Mouse (Mus musculus) cerebellum, adult 18-20 months (tissue): Measurements from ENCODE around the gene Dkk2.
"Not testable (repeated sequence)": the region's sequence is repeated elsewhere in the genome, so short reads cannot be mapped to it uniquely, and the experiment has no call there.

ENCODE experiments used
- DNase-seq, 2 experiments: peaks; one replicate each; pipeline ENCODE4 v3.0.0; 2021

Dkk2 gene

DNA sequence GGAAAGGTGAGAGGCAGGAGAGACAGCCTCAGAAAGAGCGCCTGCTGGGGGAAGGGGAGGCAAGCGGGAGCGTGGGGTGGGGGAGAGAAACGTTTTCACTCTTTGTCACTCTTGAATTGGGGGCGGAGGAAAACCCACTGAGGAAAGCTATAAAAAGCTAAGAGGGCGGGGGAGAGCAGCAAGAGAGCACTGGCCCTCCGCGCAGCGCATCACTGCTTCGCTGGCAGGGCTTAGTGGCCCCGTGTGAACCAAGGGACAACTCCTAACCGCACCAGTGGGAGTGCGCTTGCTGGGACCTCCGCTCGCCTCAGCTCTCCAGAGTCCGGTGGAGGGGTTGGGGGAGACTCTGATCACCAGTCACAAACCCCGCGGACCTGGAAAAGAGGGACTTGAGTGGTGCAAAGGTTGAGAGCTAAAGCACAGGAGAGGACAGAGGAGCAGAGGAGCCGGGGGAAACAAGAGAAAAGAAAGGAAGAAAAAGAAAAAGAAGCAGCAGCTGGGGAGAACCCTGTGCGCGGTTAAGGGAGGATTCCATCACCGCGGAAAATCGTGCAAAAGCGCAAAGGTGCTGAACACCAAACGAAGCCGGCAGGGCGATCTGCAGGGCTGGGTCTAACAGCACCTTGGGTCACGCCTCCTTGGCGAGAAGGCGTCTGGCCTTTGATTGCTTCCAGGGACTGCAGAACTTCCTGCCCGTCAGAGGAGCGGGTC is at the start of gene Dkk2:
Gene Dkk2 (plus strand): TSS at position 181 of the 711 bp plus-strand sequence.
- no peak for DNase-seq

DNA sequence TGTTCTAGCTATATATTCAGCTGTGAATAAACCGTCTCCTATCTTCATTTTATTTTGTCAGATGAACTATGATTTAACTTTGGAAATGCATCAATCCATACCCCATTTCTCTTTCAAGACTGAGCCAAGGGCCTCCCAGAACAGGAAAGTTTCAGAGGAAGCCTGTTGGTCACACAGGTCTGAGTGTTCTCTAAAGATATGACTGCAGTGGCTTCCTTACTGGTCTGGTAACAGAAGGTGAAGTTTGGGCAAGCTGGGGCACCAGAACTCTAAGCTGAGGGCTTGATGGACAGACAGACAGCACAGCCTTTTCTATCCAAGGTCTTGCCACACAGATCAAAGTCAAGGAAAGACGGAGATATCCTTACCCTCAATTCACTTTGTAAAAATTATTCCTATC is 48.4 kb upstream of the Dkk2 start:
- DNase-seq, result no peak

DNA sequence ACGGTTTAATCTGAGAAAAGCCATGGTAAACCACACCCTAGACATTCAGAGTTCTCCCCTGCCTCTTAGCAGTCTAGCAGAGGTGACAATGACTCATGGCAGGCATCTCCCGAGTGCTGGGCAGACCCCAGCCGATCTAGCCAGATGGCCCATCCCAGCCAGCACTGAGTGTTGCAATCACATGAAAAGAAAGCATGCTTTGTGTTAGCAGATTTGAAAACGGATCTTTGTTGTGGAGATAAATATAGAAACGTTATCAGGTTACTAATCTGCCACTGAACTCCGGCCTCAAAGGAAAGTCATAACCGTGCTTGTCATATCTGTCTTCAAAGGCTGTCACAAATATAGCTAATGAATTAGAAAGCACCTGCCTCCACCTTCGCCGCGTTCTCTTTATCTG is 47.4 kb upstream of the Dkk2 start:
- DNase-seq, result no peak

DNA sequence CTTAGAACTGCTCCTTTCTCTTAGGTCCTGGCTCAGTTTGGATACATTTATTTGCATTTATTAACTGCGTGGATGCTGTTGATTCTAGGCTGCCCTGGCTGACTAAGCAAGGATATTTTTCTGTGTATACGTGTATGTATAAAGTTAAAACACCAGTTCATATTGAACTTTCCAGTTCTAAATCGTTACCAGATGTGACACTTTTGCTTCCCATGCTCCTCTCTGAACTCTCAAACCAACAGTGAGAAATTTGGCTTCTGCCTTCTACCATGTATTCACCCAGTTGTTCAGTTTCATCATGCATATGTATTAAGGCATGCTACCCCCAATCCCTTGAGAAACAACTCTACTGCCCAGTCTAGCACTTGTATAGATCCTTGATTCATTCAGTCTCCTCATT is 45.0 kb upstream of the Dkk2 start:
- DNase-seq, result no peak

DNA sequence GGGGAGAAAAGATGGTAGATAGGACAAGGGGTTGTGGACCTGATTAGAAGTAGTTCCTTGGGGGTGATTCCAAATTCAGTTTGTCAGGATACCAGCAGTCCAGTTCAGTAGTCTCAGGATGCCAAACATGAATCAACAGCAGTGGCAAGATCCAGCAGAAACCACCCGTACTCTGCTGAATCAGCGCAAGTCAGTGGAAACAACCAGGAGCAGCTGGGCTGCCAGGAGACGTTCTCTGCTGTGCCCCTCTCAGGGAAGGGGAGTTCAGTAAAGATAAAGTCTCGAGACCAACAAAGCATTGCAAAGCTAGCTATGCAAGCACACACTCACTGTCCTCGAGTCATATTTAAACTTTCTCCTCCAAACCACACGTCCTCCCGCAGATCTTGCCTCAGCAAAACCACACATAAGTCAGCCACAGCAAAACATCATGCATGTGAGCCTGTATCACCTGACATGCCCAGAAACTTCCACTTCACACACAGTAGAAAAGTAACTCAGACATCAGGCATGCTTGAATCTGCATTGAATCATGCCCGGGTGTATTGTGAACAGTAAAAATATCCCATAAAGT is 34.1 kb upstream of the Dkk2 start:
- no peak for DNase-seq

DNA sequence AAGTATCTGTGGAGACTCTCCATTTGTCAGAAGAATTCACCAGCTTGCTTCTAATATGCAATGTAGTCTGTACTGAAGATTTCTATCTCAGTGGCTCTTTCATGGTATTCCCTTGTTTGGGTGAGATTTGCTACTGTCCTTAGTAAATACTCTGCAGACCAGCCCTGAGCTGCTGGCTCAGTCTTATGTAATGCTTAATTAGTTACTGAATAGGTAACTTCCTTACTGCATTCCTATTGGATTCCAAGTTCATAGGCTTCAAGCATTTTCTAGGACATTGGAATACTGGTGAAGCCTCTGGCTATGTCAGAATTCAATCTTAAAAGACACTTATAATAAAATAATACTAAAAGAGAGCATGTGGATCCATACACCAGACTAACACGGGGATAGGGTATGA is 22.3 kb upstream of the Dkk2 start:
- DNase-seq, result not testable (repeated sequence)

DNA sequence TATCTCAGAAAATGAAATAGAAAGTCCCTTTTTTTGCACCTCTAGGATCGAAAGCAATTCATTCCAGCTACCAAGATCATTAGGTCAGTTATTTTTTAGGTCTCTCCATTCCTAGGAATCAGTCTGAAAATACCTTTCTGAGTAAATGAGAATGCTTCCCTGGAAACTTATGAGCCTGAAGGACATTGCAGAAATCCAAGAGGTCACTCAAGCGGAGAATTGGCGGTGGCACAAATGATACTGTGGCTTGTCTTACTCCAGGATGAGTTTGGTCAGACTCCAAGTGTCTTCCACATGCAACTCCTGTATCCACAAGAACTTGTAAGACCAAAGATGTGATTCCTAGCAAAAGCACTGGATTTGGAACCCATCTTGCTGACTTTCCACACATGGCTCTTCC is 21.7 kb upstream of the Dkk2 start:
- no peak for DNase-seq

DNA sequence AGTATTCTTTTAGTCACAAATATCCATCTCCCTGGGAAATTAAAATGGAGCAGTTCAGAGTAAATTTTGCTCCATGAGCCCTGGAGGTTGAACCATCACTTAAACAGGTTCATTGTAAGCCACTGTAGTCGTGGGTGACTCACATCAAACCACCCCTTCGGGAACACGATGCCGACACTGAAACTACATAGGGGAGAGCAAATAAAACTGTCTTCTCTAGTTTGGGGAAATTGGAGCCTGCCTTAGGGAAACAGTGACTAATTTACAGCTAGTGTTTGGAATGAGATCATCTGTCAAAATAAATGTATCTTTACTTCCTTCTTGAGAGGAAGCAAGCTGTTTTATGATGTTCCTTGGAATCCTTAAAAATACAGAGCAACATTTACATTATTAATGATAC is 21.1 kb upstream of the Dkk2 start:
- no peak for DNase-seq

DNA sequence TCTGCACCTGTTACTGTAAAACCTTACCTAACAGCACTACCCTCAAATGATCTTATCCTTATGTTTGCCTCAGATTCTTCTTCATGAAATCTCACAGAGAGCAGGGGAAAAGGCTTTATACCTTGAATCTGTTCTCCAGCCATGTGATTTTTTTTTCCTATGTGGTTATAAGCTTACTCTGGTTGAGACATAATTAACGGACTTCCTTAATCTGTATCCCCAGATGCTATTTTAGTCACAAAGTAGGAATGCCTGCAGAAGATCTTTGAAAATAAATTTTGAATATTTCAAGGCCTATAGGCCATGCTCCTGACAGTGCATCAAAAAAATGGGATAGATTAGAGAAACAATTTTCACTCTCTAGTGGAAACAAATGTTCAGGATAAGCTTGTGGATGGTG is 20.2 kb upstream of the Dkk2 start:
- no peak for DNase-seq

DNA sequence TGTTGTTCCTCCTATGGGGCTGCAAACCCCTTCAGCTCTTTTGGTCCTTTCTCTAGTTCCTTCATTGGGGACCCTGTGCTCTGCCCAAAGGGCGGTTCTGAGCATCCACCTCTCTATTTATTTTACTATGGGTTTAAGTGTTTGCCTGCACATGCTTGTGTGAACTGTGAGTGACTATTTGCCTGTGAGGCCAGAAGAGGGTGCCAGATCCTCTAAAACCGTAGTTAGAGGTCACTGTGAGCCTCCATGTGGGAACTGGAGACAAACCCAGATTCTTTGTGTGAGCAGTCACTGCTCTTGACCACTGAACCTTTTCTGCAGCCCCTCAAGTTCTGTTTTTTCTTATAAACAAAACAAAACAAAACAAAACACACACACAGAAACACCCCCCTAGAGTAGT is 14.1 kb upstream of the Dkk2 start:
- no peak for DNase-seq

DNA sequence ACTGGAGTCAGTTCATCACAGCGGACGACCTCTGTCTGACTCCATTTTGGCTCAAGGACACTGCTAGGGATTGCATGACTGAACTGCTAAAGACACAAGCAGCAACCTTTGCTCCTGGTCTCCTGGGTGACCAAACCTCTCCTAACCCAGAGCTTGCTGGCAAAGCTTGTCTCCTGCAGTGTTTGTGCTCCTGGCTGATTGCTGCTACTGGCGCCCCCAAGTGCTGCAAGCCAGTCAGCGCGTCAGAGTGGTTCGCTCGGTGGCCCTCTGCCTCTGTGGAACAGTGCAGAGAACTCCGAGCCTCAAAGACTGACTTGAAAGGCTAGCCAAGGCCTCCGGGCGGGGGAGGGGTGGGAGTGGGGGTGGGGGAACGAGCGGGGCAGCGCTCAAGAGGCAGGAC is 1.1 kb upstream of the Dkk2 start:
- DNase-seq, result peak; percentile 9 to 18

DNA sequence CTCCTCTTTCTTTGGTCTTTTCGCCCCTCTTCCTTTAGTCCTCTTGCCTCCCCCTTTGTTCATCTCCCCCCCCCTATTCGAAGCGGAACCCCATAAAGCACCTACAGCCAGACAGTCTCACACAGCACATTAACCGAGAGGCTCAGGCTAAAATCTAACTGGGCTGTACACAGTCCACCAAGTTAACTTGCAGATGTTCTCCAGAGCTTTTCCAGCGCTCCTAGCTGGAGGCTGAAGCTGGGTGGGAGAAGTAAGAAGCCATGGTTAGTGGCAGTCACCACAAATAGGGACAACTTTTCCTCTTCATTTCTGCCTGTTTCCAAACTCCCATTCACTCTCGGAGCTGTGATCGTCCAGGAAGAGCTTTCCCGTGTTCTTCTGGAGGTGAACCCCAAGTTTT is 412 bp upstream of the Dkk2 start:
- DNase-seq, result no peak

DNA sequence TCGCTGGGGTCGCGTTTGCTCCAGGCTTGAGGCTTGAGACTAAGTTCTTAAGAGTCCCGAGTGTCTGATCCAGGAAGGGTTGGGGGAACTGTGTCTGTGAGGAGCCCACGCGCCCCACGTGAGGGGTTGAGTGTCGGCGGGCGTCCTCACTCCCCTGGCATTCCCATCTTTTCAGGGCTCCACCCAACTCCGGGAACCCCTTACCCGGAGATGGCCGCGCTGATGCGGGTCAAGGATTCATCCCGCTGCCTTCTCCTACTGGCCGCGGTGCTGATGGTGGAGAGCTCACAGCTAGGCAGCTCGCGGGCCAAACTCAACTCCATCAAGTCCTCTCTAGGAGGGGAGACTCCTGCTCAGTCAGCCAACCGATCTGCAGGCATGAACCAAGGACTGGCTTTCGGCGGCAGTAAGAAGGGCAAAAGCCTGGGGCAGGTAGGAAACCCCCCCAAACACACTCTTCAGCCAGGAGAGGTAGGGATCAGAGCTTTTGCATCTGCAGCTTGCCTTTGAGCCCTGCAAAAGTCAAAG is 795 bp downstream of the Dkk2 start:
- DNase-seq, result no peak

DNA sequence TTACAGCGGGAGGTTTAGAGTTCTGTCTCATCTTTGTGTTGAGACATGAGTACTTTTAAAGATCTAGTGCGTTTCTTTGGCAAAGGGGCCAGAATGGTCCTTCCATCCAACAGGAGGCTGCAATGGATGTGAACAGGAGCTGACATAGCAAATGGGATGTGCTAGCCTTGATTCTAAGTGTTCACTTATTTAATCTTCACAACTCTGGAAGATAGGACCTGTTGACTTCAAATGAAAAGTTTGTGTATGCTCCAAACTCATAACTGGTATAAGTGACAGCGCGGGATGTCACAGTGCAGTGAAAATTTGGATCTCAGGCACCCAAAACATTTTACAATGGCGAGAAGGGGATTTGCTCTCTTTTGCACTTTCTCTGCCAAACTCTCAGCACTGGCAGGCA is 1.4 kb downstream of the Dkk2 start:
- DNase-seq, result no peak

DNA sequence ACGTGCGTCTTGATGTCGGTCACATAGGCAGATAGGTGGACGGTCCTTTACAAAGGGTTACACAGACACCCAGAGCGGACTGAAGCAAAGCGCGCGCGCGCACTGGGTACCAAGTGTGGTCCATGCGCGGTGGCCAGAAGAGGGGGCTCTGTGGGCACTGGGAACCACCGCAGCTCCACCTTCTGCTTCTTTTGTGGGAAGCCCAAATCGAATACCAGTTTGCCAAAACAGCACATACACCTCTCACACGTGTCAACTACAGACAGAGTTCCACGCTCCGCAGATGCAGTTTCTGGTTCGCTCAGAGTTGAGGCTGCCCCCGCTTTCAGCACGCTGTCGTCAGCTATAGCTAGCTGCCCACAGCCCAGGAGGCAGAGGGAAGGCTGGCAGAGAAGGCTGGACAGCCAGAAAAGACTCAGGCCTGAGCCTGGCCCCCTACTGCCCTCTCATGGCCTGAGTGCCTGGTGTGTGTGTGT is 2.0 kb downstream of the Dkk2 start:
- DNase-seq, result no peak

DNA sequence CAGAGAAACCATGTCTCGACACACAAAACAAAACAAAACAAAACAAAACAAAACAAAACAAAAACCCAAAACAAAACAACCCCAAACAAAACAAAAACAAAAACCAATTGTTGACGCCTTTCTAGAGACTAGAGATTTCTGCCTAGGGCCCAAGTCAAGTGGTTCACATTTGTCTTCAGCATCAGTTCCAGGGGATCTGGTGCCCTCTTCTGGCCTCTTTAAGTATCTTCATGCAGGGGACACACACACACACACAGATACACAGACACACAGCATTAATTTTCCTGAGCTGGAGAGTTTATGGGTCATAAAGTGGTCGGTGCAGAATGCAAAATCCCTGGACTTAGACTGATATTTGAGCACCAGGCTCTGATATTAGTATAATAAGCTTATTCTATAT is 7.9 kb downstream of the Dkk2 start:
- DNase-seq, result no peak

DNA sequence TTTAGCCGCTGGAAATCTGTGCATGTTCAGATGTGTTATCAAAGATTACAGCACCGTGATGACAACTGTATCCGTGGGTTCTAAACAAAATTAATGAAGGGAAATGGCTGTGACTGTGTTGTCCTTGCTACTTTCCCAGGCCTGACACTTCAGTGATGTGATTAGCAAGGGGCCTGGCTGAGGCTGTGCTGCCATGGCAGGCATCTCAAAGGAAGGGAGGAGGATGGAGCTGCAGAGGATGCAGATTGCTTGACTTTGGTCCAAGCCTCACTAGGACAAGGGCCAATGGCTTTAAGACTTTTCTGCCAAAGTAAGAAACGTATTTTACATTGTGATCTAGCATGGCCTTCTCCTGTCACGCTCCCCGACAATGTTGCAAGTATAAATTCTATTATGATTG is 11.2 kb downstream of the Dkk2 start:
- DNase-seq, result no peak

DNA sequence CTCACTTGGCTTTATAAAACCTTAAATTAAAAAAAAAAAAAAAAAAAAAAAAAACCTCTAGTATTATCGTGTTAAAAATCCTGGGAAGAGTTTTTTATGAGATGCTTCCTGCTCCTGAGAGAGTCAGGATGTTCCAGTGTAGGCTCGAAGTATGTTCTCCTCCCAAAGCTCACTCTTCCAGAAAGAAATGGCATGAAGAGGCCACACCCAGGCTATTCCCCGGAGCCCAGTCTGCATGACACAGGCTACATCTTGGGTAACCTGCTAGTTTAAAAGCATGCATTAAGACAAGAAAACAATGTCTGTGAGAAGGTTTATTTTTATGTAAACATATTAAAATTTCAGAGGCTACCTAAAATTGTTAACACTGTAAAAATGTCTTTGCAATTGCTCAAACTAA is 15.7 kb downstream of the Dkk2 start:
- DNase-seq, result no peak

DNA sequence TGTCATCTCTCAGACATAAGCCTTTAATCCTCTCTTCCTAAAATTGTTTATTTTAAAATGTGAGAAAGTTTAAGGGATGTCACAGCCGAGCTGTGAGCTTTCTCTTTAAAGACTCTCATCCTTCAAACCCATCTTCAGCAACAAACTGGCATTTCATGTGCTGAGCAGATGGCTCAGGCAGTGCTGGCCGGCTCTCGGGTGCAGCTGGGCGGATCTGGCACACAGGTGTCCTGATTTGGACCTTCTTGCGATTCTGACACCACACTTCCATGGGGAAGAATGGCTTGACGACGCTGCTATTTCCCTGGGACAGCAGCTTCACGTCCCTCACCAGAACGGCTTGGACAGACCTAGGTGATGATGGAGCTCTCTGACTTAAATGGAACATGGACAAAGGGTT is 17.9 kb downstream of the Dkk2 start:
- DNase-seq, result peak; percentile 56 to 59

DNA sequence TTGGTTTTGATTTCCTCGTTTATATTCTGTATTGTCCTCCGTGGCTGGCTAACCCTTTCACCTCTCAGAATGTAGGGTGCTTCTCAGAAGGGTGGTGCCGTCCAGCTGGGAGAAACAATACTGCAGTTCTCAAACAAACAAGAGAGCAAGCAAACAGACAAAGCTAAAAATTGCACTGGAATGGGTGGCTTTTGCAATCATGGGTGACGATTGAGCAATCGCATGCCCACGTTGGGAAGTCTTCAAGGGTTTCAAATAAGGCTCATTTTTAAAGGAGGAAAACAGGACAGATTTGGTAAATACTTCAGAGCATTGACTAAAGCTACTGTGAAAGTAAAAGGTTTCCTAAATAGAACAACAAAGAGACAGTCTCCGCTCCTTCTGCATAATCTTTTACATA is 18.4 kb downstream of the Dkk2 start:
- DNase-seq, result no peak

DNA sequence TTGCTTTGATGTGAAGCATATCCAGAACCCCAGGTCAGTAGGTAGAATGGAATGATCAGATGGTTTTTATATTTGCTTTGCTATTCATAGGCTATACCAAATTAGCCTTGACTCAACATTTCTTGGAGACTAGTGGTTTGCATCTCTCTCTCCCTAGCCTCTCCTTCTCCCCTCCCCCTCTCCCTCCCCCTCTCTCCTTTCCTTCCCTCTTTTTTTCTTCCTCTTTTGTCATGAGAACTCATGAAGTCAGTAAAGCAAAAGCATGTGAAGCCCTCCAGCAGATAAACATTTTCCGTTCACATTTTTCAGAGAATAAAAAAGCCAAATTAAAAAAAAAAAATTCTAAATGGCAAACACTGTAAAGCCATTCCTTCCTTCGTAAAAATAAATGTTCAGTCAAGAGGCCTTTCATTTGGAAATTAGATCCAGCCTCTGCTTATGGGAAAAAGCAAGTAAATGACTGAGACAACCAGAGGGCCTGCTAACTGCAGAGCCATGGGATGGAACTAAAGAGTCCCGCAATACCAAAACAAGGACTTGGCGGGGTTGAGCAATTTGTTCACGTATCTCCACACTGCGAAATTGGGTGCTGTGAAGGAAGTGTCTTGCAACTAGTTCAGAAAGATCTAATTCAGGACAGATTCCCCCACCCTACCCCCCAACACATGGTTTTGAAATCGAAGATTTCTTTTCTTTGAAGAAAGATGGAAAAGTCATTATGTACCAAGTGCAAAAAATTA is 30.9 kb downstream of the Dkk2 start:
- DNase-seq, result no peak

DNA sequence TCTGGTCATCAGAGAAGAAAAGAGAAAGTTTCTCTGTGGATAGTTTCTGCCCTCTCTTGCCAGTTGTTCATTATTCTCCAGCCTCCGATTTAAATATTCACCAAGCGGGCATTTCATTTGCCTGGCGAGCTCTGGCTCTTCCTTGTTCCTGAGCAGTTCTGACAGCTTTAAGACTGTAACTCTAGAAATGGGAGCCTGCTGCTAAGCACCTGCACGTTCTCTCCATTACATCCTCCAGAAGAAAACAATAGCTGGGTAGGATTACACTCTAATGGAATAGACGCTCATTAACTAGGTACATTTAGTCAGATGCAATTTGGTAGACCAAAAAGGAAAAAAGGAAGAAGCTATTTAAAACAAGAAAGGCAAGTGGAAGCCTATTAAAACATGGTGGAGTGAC is 36.3 kb downstream of the Dkk2 start:
- DNase-seq, result no peak

DNA sequence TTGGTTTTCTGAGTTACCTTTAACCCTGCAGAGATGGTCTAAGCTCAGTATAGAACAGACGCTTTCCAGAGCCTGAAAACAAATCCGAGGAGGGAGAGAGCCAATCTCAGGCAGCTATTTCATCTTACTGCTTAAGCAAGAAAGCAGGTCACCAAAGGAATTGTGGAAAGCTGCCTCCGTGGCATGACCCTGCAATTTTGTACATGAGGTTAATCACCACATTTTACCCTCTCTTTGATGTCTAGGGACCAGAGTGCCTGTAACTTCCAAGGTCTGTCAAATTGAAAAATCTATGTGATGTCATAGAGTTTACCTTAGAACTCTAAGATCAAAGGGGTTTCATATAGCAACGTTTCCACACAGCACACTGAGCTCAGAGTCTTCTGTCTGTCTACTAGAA is 37.5 kb downstream of the Dkk2 start:
- DNase-seq, result no peak

DNA sequence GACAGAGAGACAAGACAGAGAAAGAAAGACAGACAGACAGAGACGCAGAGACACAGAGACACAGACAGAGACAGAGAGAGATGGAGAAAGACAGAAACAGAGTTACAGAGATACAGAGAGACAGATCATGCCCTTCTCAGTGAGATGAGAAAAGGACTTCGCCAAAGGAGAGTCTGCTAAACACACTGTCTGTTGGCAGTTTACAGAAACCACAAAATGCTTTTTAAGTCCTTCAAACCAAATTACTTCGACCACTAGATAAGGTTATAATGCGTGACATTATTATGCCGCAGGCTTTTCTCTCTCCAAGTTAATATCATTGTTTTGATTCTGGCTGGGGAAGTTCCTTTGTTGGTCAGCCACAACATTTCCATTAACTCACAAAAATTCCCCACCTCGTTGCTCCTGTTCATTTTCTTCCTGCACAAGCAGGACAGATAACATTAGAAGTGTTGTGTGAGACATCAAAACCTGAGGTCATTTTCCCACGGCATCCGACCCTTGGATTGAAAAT is 40.2 kb downstream of the Dkk2 start:
- DNase-seq, result no peak
